Mouse (Mus musculus) erythroblast, embryonic 14.5 days (primary cell): ENCODE data around the gene Gm10645.

ENCODE experiments used
- GATA1 ChIP-seq: IDR thresholded peaks from 2 replicates; pipeline ENCODE4 v1.6.1; 2012; ENCODE audit warnings: low read length, inconsistent platforms, mixed read lengths
- TAL1 ChIP-seq: IDR thresholded peaks from 3 replicates; pipeline ENCODE4 v1.6.1; 2012; ENCODE audit warnings: low read length, inconsistent platforms, mixed read lengths

GRCm38 (mm10) chr8:83140701-83141111 lies 25.3 kb downstream of the Gm10645 start:
- TF ChIP-seq GATA1, result no peak
- TF ChIP-seq TAL1, result no peak
